Mouse (Mus musculus) liver, embryonic 16.5 days (tissue): ENCODE measurements around the gene Auh. TPM values are rescaled to one million over a fixed set of nuclear protein-coding genes. Genes with fewer than 3 reads are reported as not detected.

ENCODE experiments used
- ATAC-seq: fragments of 200-750 bp; cut with Nextera tagmentation; 2 replicates; pipeline ENCODE4 v1.8.0; 2017; ENCODE audit warnings: low read depth, mild to moderate bottlenecking, moderate number of reproducible peaks, moderate library complexity
- H3K27ac ChIP-seq: fragments of 300-500 bp; sonication (generic); 2 replicates; pipeline ENCODE4 v1.5.1; 2014; ENCODE audit warnings: mild to moderate bottlenecking, low read length
- H3K27me3 ChIP-seq: fragments of 300-500 bp; sonication (generic); 2 replicates; pipeline ENCODE4 v1.6.1; 2014; ENCODE audit warnings: low read depth, low read length, mixed read lengths; ENCODE audit not compliant: control insufficient read depth, insufficient read depth
- H3K36me3 ChIP-seq: fragments of 300-500 bp; sonication (generic); 2 replicates; pipeline ENCODE4 v1.6.1; 2014; ENCODE audit warnings: mild to moderate bottlenecking; ENCODE audit not compliant: control insufficient read depth, insufficient read depth
- H3K4me1 ChIP-seq: fragments of 300-500 bp; sonication (generic); 2 replicates; pipeline ENCODE4 v1.6.1; 2014; ENCODE audit warnings: low read depth, low read length, mixed read lengths; ENCODE audit not compliant: control insufficient read depth
- H3K4me2 ChIP-seq: fragments of 300-500 bp; sonication (generic); 2 replicates; pipeline ENCODE4 v1.6.1; 2014; ENCODE audit warnings: low read depth, low read length, mixed read lengths
- H3K4me3 ChIP-seq: fragments of 300-500 bp; sonication (generic); 2 replicates; pipeline ENCODE4 v1.5.1; 2014; ENCODE audit warnings: low read depth, mild to moderate bottlenecking, low read length
- H3K9ac ChIP-seq: fragments of 300-500 bp; sonication (generic); 2 replicates; pipeline ENCODE4 v1.6.1; 2014; ENCODE audit warnings: low read depth, low read length
- H3K9me3 ChIP-seq: fragments of 300-500 bp; sonication (generic); replicated peaks from 2 replicates; pipeline ENCODE4 v1.6.1; 2016; ENCODE audit warnings: low read length; ENCODE audit not compliant: control insufficient read depth
- WGBS: fragments of 180-500 bp; shearing (Covaris S2); extraction: QIAGEN DNeasy Blood & Tissue Kit; methylation state at CpG from one replicate; pipeline ENCODE4 v1.1.7; 2014; ENCODE audit not compliant: insufficient replicate concordance; 5-methylcytosine and 5-hydroxymethylcytosine counted together
- polyA plus RNA-seq: library from polyadenylated mRNA; unstranded; fragments of >200 nt; fragmentation: Nextera tagmentation; extraction: Ambion mirVana; gene quantifications from 2 replicates; pipeline ENCODE4 v1.2.1, GENCODE M21; 2015

Gene Auh
- polyA plus RNA-seq, 1 experiment from 2014 or later = 26.8 TPM

DNA sequence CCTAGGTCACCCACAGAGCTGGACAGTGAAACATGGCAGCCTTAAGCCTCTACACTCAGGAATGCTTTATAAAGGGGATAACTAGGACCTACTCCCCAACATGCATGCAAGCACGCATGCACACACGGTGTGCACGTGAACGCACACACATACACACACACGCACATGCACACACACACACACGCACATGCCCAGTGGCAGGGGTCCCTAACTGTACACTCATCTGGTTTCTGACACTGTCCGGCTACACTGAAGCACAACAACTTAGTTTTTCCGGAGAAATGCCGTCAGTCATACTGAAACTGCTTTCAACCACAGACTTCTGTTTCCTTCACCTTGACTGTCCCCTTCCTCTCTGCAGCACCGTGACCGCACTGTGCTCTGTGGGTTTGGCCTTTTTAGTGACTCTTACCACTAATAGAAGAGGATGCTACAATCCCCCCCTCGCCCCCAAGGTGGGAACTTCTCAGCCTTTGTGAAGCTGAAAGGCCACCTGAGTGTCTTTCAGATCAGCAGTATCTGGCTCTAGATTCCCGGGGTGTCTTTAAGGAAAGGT, 136.0 kb downstream of the Auh start:
- no peaks in the 10 kb centered on the region for H3K27me3 ChIP-seq
- H3K4me3 ChIP-seq = no peak overlapping the region
- no peak overlapping the region for H3K4me2 ChIP-seq
- no peak overlapping the region for H3K9ac ChIP-seq
- no peaks in the 10 kb centered on the region for H3K4me1 ChIP-seq
- H3K9me3 ChIP-seq = no peaks in the 10 kb centered on the region
- WGBS = 38% methylated on average over 13 of the region's 13 CpGs
- ATAC-seq = no peak
- no peak overlapping the region for H3K27ac ChIP-seq
- no peaks in the 10 kb centered on the region for H3K36me3 ChIP-seq

DNA sequence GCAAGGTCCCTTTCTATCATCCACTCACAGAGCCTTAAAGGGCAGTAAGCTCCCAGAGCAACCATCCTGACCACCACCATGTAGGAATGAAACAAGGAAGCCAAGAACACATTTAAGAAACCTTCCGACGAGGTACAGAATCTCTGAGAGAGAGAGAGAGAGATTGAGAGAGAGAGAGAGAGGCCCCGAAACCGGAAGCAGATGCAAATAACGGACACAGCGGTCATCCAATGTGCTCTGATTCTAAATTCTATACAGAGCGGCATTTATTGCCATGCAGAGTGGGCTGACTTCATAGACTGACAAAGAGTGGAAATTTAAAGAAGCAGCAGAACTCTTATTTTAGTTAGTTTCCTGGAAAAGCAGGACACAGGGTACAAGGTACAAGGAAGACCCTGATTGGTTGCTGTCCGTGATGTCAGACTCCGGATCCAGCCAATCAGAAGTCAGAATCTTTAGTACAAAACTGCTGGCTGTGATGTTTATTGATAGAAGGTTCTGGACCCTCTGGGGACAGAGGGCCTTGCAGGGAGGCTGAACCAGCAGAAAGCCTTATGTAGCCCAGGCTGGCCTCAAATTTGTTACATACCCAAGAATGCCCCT, 137.1 kb downstream of the Auh start:
- no peaks in the 10 kb centered on the region for H3K36me3 ChIP-seq

DNA sequence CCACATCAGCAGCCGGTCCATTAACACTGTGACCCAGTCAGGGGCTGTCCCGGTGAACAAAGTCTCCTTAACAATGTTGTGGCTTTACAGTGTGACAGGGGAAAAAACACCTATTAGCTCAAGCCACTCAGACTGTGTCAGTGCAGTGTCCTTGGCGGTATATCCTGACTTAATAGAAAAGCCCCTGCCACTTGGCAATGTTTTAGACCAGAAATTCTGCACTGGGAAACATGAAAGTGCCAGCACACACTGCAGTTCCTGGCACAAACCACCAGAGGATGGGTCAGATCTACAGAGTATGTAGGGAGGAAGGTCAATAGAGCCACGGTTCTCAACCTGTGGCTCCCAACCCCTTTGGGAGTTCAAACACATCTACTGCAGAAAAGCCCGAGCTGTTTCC, 138.6 kb downstream of the Auh start:
- H3K36me3 ChIP-seq = no peaks in the 10 kb centered on the region

More for the DNA sequence above, 137.1 kb downstream of the Auh start:
- no peak overlapping the region for H3K9ac ChIP-seq
- ATAC-seq = no peak
- no peak overlapping the region for H3K4me2 ChIP-seq
- H3K4me3 ChIP-seq = no peak overlapping the region
- no peaks in the 10 kb centered on the region for H3K4me1 ChIP-seq
- no peak overlapping the region for H3K27ac ChIP-seq
- 78% methylated on average over 9 of the region's 9 CpGs for WGBS
- no peaks in the 10 kb centered on the region for H3K27me3 ChIP-seq
- H3K9me3 ChIP-seq = no peaks in the 10 kb centered on the region

More for the DNA sequence above, 138.6 kb downstream of the Auh start:
- Histone ChIP-seq H3K4me3 (no peak overlapping the region), H3K9me3 (no peaks in the 10 kb centered on the region), H3K4me1 (no peaks in the 10 kb centered on the region), H3K27ac (no peak overlapping the region), H3K27me3 (no peaks in the 10 kb centered on the region), H3K4me2 (no peak overlapping the region), H3K9ac (no peak overlapping the region)
- ATAC-seq = no peak
- 57% methylated on average over 5 of the region's 5 CpGs for WGBS

Other genes starting within 250 kb of the Auh start
- gene Nfil3, start 51.4 kb upstream of the Auh start, polyA plus RNA-seq = 6.6 and 7.4 TPM in 2 replicates